In genomic region chr11:60100827-60101555, GRCm38 (mm10) we compare ENCODE assay signal across 17 mouse cellular contexts. TPM values are rescaled to one million over a fixed set of nuclear protein-coding genes. Genes with fewer than 3 reads are reported as not detected.
DNase-seq lines count a peak whose midpoint lies in the region; ATAC-seq lines count a peak whose summit lies in the region.
"Had no signal": no experiment of that assay in that cellular context is flagged by ENCODE, and none has a peak within 500 bp of the region (broad histone marks: within the 10 kb centered on the region; RNA-seq: fewer than 3 reads in every experiment).

No protein-coding gene starts in this region.

- H3K4me2 ChIP-seq in kidney, embryonic 15.5 days = no peak overlapping the region
- H3K4me2 ChIP-seq: limb, embryonic 13.5 days had no signal

- H3K27me3 ChIP-seq in kidney, embryonic 15.5 days = no peaks in the 10 kb centered on the region
- H3K27me3 ChIP-seq: limb, embryonic 13.5 days had no signal

- no peak for DNase-seq in kidney, postnatal 36 days
- DNase-seq in thymus, postnatal 0 days (ENCODE audit: low spot score) = peak; percentile 46
- DNase-seq in thymus, adult 18-20 months = no peak
- DNase-seq in induced T-regulatory cell, adult 2 months (ENCODE audit: low read depth) = peak; percentile 21
- no peak for DNase-seq in frontal cortex, postnatal 14 days (ENCODE audit: low spot score in 2 of 2)
- DNase-seq: adrenal gland, postnatal 10 days; cerebellum, adult 18-20 months; gastrocnemius, postnatal 25 days; lung, postnatal 14 days had no signal

- H3K27ac ChIP-seq in kidney, embryonic 15.5 days = peak overlapping the region; percentile 5; the same call in 1 of the 2 replicates
- H3K27ac ChIP-seq: forebrain, embryonic 10.5 days; hindbrain, embryonic 10.5 days; limb, embryonic 13.5 days; midbrain, embryonic 10.5 days had no signal

- H3K36me3 ChIP-seq in kidney, embryonic 15.5 days = no peaks in the 10 kb centered on the region
- H3K36me3 ChIP-seq: forebrain, embryonic 10.5 days; hindbrain, embryonic 10.5 days; limb, embryonic 13.5 days; midbrain, embryonic 10.5 days had no signal

- H3K9me3 ChIP-seq in kidney, embryonic 15.5 days (replicated peaks) = no peaks in the 10 kb centered on the region
- H3K9me3 ChIP-seq: forebrain, embryonic 10.5 days; hindbrain, embryonic 10.5 days; limb, embryonic 13.5 days; midbrain, embryonic 10.5 days had no signal

- H3K4me3 ChIP-seq in kidney, embryonic 15.5 days (replicated peaks) = no peak overlapping the region
- H3K4me3 ChIP-seq: forebrain, embryonic 10.5 days; hindbrain, embryonic 10.5 days; limb, embryonic 13.5 days; midbrain, embryonic 10.5 days; myocyte had no signal

- H3K9ac ChIP-seq in kidney, embryonic 15.5 days = no peak overlapping the region
- H3K9ac ChIP-seq: limb, embryonic 13.5 days had no signal

- H3K4me1 ChIP-seq in kidney, embryonic 15.5 days = peaks cover 10% of the 10 kb centered on the region

- ATAC-seq in kidney, embryonic 15.5 days (replicated peaks; ENCODE audit: low FRiP score) = no peak
- no peak for ATAC-seq in frontal cortex, adult (ENCODE audit: low TSS enrichment)
- ATAC-seq: inflammation-experienced regulatory T-cells, adult 6 months had no signal

- WGBS in kidney, embryonic 15.5 days = 70% methylated on average over 4 of the region's 4 CpGs

RNA-seq across cellular contexts. Expression of gene Rai1, which starts 3.8 kb away (rescaled TPM):
- 21.4 and 23.4 TPM in 2 replicates for polyA plus RNA-seq in kidney, embryonic 15.5 days (2015; fragmentation: Nextera tagmentation; extraction: Ambion mirVana)
- polyA plus RNA-seq in thymus, postnatal 0 days (2015; fragmentation: Nextera tagmentation; extraction: Ambion mirVana) = 29.0 and 37.0 TPM in 2 replicates

RNA-seq across cellular contexts. Expression of gene Pemt, which starts 54.7 kb away (rescaled TPM):
- polyA plus RNA-seq in kidney, embryonic 15.5 days (2015; fragmentation: Nextera tagmentation; extraction: Ambion mirVana) = 12.6 and 13.0 TPM in 2 replicates
- polyA plus RNA-seq in thymus, postnatal 0 days (2015; fragmentation: Nextera tagmentation; extraction: Ambion mirVana) = 7.0 and 9.2 TPM in 2 replicates

Comparison
In these comparisons a context has a peak if more than half of its experiments do, and no peak if none do; other contexts are left out.
1. DNase-seq: peak in thymus, postnatal 0 days (single experiment) and induced T-regulatory cell, adult 2 months (single experiment); none in kidney, postnatal 36 days (0 of 2), thymus, adult 18-20 months (0 of 2) and frontal cortex, postnatal 14 days (0 of 2).